Mouse (Mus musculus) lung, adult 18-20 months (tissue): ENCODE measurements around the gene 1700018B08Rik.

Experiments used
- DNase-seq, 2 experiments: peaks; one replicate each; pipeline ENCODE4 v3.0.0; 2022; ENCODE audit warnings: mixed read lengths in 2 of 2

Gene 1700018B08Rik

GRCm38 (mm10) chr8:121544276-121544785, at the start of gene 1700018B08Rik:
Gene 1700018B08Rik (minus strand): TSS chr8:121544320.
- no peak for DNase-seq

- DNase-seq: no peak
These were observed 49.2 kb upstream of the 1700018B08Rik start for GRCm38 (mm10) chr8:121593293-121593692.

- peak; percentile 49 to 73 for DNase-seq
These were observed 47.3 kb upstream of the 1700018B08Rik start for GRCm38 (mm10) chr8:121591178-121592066.

GRCm38 (mm10) chr8:121590203-121591177, 46.4 kb upstream of the 1700018B08Rik start, which contains the start of gene Map1lc3b:
Gene Map1lc3b (plus strand): TSS chr8:121590361.
- DNase-seq: peak; percentile 93

GRCm38 (mm10) chr8:121589205-121589726, 45.1 kb upstream of the 1700018B08Rik start:
- DNase-seq: no peak

- no peak for DNase-seq
These were observed 44.6 kb upstream of the 1700018B08Rik start for GRCm38 (mm10) chr8:121588750-121589149.

GRCm38 (mm10) chr8:121585159-121585825, 41.2 kb upstream of the 1700018B08Rik start:
- DNase-seq: peak; percentile 99 to 100

GRCm38 (mm10) chr8:121584730-121585129, 40.6 kb upstream of the 1700018B08Rik start:
- DNase-seq: no peak

- DNase-seq: peak in 1 of 2 experiments; percentile 54
These were observed 39.5 kb upstream of the 1700018B08Rik start for GRCm38 (mm10) chr8:121583653-121584052.

GRCm38 (mm10) chr8:121580465-121580864, 36.3 kb upstream of the 1700018B08Rik start:
- peak; percentile 75 to 88 for DNase-seq

GRCm38 (mm10) chr8:121578676-121579451, 34.7 kb upstream of the 1700018B08Rik start, which contains the start of gene Fbxo31:
Gene Fbxo31 (minus strand): TSS chr8:121578806.
- peak; percentile 91 to 93 for DNase-seq

GRCm38 (mm10) chr8:121577751-121578675, 33.9 kb upstream of the 1700018B08Rik start:
- peak in 1 of 2 experiments; percentile 45 for DNase-seq

- no peak for DNase-seq
These were observed 31.5 kb upstream of the 1700018B08Rik start for GRCm38 (mm10) chr8:121575661-121576060.

- DNase-seq: peak; percentile 81 to 91
These were observed 29.2 kb upstream of the 1700018B08Rik start for GRCm38 (mm10) chr8:121573275-121573674.

GRCm38 (mm10) chr8:121572121-121572520, 28.0 kb upstream of the 1700018B08Rik start:
- DNase-seq: no peak

- no peak for DNase-seq
These were observed 26.7 kb upstream of the 1700018B08Rik start for GRCm38 (mm10) chr8:121570801-121571200.

GRCm38 (mm10) chr8:121570335-121570734, 26.2 kb upstream of the 1700018B08Rik start:
- DNase-seq: peak; percentile 83 to 88

GRCm38 (mm10) chr8:121568321-121568720, 24.2 kb upstream of the 1700018B08Rik start:
- no peak for DNase-seq

- no peak for DNase-seq
These were observed 19.6 kb upstream of the 1700018B08Rik start for GRCm38 (mm10) chr8:121563701-121564100.

GRCm38 (mm10) chr8:121562941-121563351, 18.8 kb upstream of the 1700018B08Rik start:
- peak; percentile 87 to 94 for DNase-seq
